Mouse (Mus musculus) cerebellum, postnatal 4 days (tissue): ENCODE data around the gene Zfp580.
"Not testable (repeated sequence)": the region's sequence is repeated elsewhere in the genome, so short reads cannot be mapped to it uniquely, and the experiment has no call there.

ENCODE experiments used
- DNase-seq, 2 experiments: peaks; one replicate each; pipeline ENCODE4 v3.0.0; 2022; ENCODE audit warnings: low spot score in 2 of 2, mixed read lengths in 1 of 2

The Zfp580 gene

GRCm38 (mm10) chr7:5051193-5052192 lies at the start of gene Zfp580:
TSS of gene Zfp580 (plus strand) at chr7:5051538.
- peak; percentile 70 to 83 for DNase-seq

DNA sequence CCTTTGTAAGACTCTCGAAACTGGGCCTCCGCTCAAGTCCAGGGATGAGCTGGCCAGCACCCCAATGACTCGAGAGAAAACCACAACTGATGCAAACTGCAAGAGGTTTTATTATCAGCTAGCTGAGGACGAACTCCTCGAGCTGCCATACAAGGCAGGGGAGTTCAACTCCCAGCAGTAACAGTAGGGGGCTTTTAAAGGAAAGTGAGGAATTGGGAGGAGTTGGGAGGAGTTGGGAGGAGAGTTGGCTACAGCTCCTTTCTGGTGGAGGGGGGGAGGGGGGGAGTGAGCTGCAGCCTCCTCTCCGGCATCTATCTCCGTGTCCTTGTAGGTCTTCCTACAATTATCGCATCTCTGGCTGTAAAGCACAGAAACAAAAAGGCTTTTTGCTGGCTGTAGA lies 48.5 kb upstream of the Zfp580 start:
- not testable (repeated sequence) for DNase-seq

DNA sequence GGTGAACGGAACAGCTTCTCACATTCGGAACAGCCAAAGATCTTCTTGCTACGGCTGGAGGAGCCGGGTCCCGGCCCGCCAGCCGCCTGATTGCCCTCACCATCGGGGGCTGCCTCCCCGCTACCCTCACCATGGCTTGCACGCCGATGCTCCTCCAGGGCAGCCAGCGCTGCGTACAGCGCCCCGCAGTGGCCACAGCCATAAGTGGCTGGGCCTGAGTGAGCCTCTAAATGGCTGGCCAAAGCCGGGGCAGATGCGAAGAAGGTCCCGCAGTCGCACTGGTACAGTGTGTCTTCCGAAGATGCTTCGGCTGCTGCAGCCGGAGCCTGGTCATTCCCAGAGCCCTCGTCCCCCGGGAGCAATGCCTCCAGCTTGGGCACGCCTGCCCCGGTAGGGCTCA lies 43.1 kb upstream of the Zfp580 start:
- no peak for DNase-seq

DNA sequence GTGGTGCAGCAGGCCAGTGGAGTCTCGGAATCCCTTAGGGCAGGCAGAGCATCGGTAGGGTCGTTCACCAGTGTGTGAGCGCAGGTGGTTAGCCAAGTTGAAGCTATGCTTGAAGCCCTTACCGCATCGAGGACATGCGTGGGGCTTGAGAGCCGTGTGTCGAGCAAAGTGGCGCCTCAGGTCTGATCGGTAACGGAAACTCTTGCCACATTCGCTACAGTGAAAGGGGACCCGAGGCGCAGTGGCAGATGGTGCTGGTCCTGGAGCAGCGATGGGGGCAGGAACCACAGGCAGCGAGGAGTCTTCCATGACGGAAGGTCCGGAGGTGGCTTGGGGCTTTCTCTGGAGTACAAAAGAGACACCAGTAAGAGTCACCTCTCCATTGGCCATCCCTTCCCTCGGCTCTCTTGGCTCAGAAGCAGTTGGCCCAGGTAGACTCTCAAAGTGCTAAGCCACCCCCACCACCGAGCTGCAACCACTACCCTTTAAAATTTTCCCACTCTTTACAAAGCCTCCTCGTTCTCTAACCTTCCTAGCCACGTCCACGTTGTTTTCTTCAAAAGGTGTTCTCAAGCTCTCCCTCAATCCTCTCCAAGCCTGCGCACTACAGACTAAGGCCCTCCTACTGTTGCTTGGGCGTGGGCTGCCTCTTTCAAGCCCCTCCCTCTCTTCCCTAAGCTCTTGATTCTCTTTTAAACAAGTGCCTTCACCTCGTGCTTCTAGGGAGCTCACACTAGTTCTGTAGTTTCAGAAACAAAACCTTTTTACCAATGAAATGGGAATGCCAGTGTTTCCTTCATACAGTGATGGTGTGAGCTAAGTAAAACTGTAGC lies 38.4 kb upstream of the Zfp580 start:
- no peak for DNase-seq

DNA sequence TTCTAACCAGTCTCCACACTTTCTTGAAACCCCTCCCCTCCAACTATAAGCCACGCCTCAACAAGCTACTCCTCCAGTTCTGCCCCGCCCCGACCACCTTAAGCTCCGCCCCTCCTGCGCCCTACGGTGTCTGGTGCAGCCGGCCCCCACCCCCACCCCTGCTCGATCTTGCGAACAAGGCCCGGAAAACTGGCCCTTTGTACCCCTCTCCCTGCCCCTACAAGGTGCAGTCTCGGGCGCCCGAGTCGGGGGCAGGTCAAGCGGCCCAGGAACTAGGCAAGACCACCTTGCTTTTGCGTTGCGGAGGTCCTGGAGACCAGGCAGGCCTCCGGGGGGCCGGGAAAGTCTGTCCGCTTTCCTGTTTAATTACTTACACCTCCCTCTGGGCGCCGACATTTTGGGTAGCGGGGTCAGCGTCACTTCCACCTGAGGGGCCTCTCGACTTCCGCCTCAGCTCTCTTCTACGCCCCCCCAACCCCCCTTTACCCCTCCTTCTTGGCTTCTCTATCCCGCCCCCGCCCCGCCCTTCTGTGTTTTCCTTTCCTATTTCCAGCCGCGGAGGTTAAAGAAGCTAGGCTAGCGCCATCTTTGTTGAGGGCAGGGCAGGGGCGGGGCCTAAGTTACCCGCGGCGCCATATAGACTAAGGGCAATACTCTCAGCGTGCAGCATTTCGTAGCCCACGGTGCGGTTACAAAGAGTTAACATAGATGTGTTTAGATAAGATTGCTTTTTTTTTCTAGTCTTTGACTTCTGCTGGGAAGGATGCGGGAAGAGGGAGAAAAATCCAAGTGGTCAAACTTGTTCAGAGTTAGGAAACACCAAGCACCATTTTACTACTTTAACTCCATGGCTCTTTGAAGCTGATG lies 36.9 kb upstream of the Zfp580 start, which contains the start of the genes Zfp524 and Fiz1:
Zfp524 (plus strand) TSS at position 165 of the 867 bp plus-strand sequence.
Fiz1 (minus strand) TSS at position 447 of the 867 bp plus-strand sequence.
- DNase-seq = peak; percentile 94 to 97

GRCm38 (mm10) chr7:5015118-5016001 lies 36.0 kb upstream of the Zfp580 start, which contains the start of gene Gm44973:
TSS of gene Gm44973 (plus strand) at chr7:5015496.
- peak; percentile 85 to 93 for DNase-seq

DNA sequence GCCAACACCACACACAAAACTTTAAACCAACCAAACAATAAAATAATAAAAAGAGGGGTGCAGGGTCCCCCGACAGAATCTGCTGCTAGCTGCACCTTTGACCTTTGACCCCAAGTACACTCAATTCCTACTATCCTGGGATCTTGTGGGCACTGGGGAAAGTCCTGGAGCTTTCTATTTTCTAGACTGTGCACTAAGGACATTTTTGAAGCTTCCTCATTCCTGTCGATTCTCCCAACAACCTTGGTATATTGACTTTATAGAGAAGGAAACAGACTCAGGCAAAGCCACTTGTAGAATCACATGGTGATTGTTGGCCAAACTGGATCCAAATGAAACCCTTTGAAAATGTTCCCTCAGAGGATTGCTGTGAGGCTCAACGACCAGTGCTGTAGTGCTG lies 35.3 kb upstream of the Zfp580 start:
- DNase-seq = no peak

DNA sequence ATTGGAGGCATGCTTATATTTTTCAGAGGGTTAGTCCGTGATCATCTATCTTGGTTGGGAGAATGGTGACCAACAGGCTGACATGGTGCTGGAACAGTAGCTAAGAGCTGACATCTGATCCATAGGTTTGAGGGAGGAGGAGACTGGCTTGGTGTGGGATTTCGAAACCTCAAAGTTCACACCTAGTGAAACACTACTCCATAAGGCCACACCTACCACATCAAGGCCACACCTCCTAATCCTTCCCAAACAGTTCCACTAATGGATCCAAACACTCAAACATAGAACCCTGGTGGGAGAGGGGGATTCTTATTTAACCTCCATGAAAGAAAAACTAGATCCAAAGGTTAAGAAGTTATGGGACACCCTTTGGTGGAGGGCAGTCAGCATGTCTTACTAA lies 34.4 kb upstream of the Zfp580 start:
- DNase-seq = no peak

- DNase-seq = no peak
These were observed 34.0 kb upstream of the Zfp580 start for GRCm38 (mm10) chr7:5017352-5017751.

DNA sequence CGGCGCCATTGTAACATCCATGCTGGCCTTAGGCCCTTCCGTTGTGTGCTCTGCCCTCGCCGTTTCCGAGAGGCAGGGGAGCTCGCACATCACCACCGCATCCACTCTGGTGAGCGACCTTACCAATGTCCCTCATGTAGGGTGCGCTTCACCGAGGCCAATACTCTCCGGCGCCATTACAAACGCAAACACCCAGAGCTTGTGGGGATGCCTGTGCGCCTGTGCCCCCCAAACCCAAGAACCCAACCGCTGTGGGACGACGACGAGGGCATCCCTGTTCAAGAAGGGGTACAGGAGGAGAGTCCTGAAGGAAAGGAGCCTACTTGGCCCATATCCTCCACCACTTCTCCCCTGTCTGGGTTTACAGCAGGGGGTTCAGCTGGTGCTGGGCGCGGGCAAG lies 33.4 kb upstream of the Zfp580 start:
- no peak for DNase-seq

DNA sequence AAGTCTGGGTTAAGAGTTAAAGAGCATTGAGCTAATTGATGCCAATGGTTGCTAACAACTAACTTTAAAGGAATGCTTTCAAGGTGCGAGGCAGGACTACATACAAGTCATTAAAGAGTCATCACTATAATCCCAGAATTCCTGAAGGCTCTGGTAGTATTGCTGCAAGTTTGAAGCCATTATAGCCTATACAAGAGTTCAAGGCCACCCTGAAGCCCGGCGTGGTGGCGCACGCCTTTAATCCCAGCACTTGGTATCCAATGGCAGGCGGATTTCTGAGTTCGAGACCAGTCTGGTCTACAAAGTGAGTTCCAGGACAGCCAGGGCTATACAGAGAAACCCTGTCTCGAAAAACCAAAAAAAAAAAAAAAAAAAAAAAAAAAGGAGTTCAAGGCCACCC lies 31.8 kb upstream of the Zfp580 start:
- DNase-seq = not testable (repeated sequence)

DNA sequence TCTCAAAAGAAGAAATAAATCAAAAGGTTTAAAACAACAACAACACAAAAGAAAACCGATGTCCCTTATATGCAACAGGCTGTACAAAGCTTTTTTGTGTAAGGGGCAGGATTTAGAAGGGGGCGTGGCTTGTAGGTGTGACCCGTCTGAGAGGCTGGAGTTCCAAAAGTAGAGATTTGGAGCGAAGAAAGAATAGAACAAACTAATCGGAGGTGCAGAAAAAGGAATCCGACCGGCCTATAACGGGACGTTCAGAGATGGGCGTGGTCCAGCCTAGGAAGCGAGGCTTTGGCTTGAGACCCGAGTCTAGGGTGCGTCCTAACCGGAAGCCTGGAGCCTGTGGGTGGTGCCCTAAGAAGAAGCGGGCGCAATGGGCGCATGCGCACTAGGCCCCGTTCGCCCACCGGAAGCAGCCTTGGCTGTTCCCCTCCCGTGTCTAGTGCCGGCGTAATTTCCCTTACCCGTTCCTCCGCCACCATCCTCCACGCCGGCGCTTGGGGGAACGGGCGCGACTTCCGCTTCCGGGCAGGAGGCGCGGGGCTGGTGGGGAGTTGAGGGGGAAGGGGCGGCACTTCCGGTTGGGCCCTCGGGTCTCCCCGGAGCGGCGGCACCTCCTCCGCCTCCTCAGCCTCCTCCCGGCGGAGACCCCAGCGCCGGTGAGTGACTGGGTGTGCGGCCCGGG lies 31.2 kb upstream of the Zfp580 start, which contains the start of the genes Zfp865 and Ccdc106:
Zfp865 (plus strand) TSS at position 377 of the 682 bp plus-strand sequence.
Ccdc106 (plus strand) TSS at position 554 of the 682 bp plus-strand sequence.
- peak; percentile 97 to 98 for DNase-seq

DNA sequence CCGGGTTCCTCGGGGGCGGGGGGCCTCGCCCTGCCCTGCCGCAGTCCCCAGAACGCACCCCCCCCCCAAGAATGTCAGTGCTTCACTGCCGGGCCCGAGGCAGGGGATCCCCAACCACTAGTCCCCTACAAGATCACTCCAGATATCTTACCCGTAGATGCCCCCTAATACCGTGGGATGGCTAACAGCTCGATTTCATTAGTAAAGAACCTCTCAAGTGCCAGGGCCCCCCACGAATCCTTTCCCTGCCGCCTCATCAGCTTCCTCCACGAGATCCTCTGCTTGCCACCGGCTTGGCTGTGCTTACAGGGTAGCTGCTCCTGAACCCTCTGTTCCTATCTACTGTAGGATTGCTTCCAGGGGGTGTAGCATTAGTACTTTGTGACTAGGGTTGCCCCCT lies 30.7 kb upstream of the Zfp580 start:
- no peak for DNase-seq

DNA sequence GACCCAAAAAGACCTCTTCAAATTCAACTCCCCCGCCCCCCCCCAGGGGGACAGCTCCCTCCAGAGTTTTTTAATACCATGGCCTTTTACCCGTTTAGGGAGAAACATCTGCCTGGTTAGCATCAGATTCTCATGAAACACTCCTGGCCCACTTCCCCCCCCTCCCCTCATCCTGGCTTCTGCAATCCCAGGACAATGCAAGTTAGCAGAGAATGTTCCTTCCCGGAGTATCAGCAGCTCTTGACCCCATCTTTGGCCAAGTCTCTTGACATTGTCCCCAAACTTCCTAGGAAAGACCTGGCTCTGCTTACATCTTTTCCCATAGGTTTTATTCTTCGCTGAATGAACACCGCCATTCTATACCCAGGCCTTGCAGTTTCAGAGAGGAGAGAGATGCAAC lies 30.1 kb upstream of the Zfp580 start:
- no peak for DNase-seq

- no peak for DNase-seq
These were observed 21.8 kb upstream of the Zfp580 start for GRCm38 (mm10) chr7:5029543-5029942.

- no peak for DNase-seq
These were observed 21.4 kb upstream of the Zfp580 start for GRCm38 (mm10) chr7:5029946-5030345.

- no peak for DNase-seq
These were observed 20.6 kb upstream of the Zfp580 start for GRCm38 (mm10) chr7:5030554-5031275.

GRCm38 (mm10) chr7:5031496-5031895 lies 19.8 kb upstream of the Zfp580 start:
- DNase-seq = no peak

- no peak for DNase-seq
These were observed 17.5 kb upstream of the Zfp580 start, which contains the start of gene 4632433K11Rik for GRCm38 (mm10) chr7:5033818-5034217. TSS of gene 4632433K11Rik (plus strand) at chr7:5034118.
